Mouse (Mus musculus) gastrocnemius, postnatal 25 days (tissue): ENCODE data around the gene Pes1. TPM values are rescaled to one million over a fixed set of nuclear protein-coding genes. Genes with fewer than 3 reads are reported as not detected.
"Not testable (repeated sequence)": the region's sequence is repeated elsewhere in the genome, so short reads cannot be mapped to it uniquely, and the experiment has no call there.

Source experiments
- DNase-seq: peaks from one replicate; pipeline ENCODE4 v3.0.0; 2022
- long read RNA-seq, 2 experiments: library from polyadenylated mRNA; stranded (forward); transcript quantifications; one replicate each; pipeline ENCODE4 v2.0.0; 2021
- total RNA-seq, 2 experiments: library from RNA; stranded (reverse); gene quantifications; 1 replicate in 1 of 2; 2 replicates in 1 of 2; pipeline ENCODE4 v1.2.3; 2021

Pes1 gene
- 10 to 100 TPM; 24.3 to 31.2 TPM for total RNA-seq
- long read RNA-seq, experiment 1, transcript Pes1-201 (15 exons, 2,911 nt), result major isoform, 6 of 15 reads
- long read RNA-seq, experiment 1, partial matches to known transcripts, result 6 of 15 reads
- long read RNA-seq, experiment 1, other reads (novel, unspliced or antisense), result 3 of 15 reads
- long read RNA-seq, experiment 2, transcript Pes1-201 (15 exons, 2,911 nt), result major isoform, 16 of 17 reads
- long read RNA-seq, experiment 2, partial matches to known transcripts, result 1 of 17 reads
- long read RNA-seq, experiment 2, other reads (novel, unspliced or antisense), result 0 of 17 reads

DNA sequence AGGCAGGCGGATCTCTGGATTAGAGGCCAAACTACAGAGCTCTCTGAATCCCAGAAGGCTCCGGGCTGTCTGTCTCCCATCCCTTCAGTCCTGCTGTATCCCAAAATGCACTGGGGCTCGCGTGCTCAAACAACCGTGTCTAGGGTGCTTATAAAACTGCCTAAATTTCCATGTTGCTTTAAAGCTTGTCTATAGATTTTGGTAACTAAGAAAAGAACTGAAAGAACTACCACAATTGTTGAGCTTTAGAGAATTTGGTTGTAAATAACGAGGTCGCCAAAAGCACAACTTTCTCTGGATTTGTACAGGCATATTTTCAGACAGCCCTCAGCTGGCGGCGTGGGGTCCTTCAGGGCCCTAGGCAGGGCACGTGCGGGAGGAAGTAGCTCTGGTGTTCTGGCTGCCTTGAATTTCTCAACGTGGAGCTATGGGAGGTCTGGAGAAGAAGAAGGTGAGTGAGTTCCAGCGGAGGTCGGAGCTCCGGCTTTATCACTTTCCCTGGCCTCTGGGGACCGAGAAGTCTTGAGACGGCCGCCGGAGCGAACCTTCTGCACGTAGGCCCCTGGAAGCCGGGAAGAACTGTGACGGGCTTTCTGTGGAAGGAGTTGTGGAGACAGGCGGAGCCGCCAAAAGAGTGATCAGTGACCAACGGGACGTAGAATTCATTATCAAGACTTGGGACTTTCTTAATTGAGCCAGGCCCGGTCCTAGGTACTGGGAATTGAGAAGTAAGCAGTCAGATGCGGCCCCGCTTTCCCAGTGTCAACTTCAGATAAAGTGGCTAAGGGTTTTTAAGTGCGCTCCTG is at the start of gene Pes1:
Pes1 (plus strand) TSS at position 366 of the 806 bp plus-strand sequence.
- DNase-seq, result peak; percentile 71

DNA sequence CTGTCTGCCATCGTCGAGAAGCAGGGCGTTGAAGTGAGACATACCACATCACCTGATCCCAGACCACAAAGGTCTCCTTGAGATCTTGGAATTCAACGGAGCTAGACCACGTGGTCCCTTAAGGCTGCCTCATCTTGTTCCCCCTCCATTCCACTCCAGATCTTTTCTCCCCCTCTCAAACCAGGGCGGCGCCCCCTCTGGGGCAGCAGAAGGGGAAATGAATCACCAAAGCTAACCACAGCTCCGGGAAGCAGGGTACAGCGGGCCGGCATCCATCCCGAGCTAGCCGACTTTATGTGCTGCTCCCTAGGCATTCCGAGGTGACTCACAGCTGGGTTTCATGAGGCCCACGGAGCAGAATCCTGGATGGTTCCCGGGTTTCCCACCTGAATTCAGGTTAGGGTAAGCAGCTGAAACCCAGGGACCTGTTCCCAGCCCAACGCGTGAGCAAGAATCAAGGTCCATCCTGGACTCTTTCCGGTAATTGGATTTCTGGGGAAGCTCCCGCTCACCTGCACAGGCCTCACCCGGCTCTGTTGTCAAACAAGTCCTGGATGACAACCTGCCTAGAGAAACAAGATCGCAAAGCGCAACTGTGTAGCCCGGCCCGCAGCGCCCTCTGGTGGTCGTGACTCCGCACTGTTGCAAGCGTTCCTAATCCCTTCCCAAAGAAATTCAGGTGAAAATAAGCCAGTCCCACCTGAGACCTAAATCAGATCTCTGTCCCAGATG is 49.5 kb upstream of the Pes1 start, which contains the start of gene Slc35e4:
Slc35e4 (minus strand) TSS at position 556 of the 732 bp plus-strand sequence.
- DNase-seq, result peak; percentile 74

DNA sequence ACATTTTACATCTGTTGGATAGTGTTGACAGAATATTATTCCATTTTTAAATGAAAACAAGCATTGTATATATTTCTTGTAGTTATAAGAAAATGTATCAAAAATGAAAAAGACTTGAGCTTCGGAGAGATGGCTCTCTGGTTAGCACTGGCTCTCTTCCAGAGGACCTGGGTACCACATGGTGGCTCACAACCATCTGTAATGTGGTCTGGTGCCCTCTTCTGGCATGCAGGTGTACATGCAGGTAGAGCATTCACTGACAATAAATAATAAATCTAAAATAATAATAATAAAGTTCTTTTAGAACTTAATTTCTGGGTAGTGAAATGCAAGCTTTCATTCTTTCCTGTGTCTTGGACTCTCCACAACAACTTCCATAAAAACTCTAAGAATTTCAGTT is 45.0 kb upstream of the Pes1 start:
- no peak for DNase-seq

DNA sequence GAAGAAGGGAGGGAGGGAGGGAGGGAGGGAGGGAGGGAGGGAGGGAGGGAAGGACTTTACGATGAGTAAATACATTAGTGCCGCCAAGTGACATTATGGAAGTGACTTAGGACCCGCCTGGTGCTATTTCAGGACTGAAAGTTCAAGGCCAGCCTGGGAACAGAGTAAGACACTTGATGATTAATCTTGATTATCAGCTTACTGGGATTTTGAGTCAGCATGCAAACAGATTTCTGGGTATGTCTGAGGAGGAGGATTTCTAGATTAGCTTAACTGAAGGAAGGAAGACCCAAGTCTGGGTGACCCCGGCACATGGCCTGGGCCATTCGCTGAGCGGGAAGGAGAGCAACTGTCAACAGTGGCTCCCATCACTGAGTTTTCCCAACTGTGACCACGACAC is 43.3 kb upstream of the Pes1 start:
- no peak for DNase-seq

DNA sequence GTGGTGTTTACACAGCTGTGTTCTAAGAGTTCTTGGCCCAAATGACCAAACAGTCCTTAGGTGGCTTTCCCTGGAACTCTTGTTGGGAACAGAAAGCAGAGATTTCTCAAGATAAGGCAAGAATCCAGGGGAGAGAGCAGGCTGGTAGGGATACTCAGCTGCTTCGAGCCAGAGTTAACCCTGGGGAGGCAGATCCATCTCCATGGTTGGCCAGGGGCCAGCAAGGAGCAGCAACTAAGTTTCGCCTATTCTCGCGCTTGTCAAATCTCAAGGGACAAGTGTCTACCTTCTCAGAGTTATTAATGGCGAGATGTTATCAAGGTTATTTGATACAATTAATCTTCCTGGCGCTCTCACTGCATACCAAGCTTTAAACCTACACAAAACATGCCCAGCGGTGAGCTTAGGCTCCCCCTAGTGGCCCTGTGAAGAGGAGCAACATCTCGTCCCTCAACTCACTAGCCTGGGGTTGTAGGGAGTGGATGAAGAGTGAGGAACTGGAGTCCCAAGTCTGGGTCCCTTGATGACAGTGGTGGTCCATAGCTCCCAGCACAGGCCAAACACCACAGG is 42.4 kb upstream of the Pes1 start:
- no peak for DNase-seq

DNA sequence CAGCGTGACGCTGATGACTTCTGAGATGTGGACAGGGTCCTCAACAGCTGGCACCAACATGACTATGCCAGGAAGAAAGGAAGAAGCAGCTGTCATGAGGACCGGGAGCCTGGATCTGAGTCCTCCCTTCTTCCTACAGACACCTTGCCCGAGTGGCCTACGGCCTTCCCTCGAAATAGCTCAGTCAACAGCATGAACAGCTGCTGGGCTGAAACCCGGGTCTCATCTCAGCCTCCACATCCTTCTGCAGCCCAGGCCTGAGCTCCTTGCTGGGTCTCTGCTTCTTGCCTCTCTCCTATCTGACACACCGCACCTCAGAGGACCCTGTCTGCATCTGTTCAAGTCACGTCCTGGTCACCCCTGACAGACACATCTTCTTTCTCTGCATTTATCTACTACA is 41.7 kb upstream of the Pes1 start:
- no peak for DNase-seq

DNA sequence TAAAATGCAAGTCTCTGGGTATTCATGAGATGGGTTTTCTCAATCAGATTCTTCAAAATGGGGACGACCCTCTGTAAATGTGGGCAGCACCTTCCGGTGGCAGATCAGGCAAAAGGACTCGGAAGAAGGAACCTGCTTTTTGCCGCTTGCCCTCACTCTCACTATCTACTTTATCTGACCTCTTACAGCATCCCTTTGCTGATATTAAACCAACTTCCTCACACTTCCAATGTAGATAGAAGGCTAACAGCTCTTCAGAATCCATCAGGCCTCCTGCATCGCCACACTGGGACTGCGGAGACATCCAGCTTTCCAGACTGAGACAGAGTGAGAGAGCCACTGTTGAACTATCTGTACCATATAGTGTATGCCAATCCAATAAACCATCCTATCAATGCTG is 41.0 kb upstream of the Pes1 start:
- no peak for DNase-seq

DNA sequence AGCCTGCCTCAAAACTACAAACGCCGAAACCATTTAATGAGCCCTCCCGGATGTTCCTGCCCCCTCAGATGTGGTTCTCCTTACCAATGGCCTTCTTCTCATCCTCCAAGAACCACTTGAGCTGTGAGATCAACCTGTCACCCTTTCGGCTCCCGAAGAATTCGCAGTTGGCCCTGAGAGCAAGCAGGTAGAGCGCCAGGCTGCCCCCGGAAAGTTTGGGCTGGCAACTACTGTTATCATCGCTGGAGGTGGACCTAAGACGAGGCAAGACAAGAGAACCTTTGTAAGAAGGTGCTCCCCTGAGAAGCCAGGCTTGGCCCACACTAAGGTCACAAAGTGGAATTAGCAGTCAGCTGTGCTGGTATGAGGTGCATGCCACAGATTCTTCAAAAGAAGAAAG is 37.9 kb upstream of the Pes1 start:
- DNase-seq, result peak; percentile 4

DNA sequence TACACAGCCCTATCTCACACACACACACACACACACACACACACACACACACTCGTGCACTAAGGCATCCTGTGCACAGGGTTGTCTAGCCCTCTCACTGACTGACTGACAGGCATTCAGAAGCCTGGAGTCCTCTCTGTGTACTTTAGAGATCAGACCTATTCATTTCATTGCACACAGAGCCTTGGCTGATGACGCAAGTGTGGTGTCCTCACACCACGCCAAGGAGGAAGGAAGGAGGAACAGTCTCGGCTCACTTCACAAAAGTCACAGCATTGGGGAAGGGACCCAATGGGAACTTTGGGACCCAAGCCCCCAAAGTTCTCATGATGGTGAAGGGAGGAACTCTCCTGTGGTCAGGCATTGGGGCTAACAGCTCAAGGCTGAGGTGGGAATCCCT is 33.8 kb upstream of the Pes1 start:
- DNase-seq, result peak; percentile 3

DNA sequence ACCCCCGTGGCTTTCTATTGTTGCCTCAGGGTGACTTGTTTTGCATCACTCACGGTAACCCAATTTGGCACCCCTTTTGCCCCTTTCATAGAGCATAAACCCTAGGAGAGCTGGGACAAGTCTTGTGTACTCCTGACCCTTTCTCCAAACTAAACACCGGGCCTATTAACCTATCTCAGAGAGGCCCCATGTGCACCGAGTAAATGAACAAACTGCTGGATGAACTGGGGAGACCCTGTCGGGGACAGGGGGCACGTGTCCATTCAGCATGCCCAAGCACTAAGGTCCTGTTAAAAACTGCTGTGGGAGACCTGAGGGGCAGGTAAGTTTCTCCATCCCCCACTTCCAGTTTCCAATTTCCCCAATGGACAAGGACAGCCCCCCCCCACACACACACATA is 32.8 kb upstream of the Pes1 start:
- DNase-seq, result peak; percentile 1

DNA sequence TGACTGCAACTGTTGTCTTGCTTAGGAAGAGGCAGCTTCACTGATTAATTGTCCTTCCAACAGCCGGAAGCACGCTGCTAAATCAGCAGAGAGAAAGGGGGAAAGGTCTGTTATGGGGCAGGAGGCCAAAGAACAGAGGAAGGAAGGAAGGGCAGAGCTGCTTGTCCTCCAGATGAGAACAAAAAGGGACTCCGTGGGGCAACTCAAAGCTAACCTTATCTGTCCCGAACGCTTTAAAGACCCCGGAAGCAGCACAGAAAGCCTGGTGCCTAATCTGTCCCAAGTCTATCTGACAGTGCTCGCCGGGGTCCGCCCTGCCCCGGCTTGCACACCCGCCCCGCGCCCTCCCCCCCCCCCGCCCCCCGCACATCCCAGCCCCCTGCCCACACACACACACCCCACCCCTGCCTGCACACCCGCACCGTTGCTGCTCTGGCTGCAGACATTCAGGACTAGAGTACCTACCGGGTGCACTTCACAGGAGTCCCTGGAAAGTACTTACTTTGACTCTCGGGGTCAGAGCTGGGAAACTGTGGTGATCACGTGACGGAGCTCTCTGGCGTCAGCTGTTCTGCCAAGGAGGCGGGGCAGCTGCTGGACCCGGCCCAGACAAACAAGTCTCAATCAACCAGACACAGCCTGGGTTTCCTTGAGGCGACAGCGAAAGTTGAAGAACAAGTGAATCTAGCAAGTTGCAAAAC is 32.1 kb upstream of the Pes1 start, which contains the start of gene Tcn2:
Tcn2 (minus strand) TSS at position 649 of the 701 bp plus-strand sequence.
- peak; percentile 84 for DNase-seq

DNA sequence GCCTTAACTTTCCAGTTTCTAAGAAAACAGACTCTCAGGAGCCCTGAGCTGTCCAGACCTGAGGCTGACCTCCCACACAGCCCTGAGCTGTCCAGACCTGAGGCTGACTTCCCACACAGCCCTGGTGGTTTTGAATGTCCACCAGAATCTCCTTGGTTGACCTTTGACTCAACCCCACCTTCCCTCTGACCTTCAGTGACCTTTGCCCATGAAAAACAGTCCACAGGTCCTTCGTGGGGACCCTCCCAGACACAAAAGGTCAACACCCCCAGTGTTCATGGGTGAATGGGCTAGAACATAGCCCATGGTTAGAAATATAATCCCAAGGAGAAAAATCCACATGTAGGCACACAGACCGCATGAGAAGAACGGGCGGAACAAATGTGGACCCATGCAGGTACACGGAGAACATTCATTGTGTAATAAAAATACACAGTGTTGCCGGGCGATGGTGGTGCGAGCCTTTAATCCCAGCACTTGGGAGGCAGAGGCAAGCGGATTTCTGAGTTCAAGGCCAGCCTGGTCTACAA is 30.0 kb upstream of the Pes1 start:
- DNase-seq, result peak; percentile 2

DNA sequence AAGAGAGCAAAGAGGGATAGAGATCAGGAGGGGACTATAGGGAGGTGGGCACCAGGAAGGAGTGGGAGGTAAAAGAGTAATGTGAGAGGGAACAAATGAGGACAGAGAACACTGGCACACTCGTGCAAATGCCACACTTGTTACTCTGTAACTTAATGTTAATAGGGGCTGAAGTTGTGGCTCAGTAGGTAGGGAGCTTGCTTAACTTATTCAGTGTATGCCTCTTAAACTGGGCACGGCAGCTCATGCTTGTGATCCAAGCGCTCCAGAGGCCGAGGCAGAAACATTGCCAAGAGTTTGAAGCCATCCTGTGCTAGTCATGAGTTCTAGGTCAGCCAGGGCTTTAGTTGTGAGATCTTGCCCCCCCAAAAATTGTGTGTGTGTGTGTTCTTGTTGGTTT is 28.6 kb upstream of the Pes1 start:
- peak; percentile 1 for DNase-seq

DNA sequence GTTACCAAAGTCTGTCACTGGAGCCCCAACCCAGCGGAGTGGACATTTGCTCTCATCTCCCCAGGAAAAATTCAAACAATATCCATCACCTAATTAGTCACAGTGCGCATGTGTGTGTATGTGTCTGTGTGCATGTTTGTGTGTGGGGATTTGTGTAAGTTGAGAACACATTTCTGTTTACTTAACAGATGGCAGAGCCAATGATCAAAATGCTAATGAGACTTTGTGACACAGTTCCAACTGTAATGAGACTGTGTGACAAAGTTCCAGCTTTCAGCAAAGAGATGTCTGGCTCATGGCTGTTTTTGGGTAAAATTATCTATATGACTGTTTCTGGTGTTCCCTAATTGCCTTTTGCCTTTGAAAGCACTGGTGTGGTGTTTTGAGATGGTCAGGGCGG is 27.5 kb upstream of the Pes1 start:
- no peak for DNase-seq

DNA sequence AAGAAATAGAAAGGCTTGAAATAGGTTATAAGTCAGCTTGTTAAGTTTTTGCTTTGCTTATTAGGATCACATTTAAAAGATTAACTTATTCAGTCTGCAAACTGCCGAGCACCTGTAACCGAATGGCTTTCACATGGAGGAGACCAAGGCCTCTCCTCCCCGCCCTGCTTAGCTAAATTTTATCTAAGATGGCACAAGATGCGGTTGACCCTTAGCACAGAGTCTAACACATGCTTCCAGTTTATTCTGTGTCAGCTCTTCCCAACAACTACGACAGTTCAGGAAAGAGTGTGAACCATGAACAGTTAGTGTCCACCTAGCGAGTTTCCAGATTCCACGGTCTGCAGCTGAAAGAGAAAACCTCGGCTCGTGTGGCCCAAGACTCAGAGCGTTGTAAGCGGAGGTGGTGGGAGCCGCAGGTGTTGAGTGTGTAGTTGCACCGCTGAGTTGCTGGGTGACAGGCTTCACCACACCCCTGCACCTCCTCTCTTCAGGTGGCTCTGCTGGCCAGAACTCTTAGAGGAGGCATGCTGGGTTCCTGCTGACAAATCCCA is 26.4 kb upstream of the Pes1 start:
- DNase-seq, result peak; percentile 4

DNA sequence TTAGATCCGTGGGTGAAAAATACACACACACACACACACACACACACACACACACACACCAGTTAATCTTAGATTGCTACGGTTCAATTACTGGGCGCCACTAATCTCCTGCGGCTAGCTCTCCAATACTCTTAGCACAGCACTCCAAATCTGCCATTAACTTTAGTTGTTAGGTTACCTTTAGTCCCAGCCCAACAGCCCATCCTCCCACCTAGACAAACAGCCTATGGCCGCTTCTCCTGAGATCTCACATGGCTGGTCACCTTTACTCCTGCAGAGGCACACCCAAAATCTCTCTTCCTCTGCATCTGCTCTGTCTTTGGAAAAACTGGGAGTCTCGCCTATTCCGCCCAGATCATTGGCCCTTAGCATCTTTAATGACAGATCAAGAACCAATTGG is 22.4 kb upstream of the Pes1 start:
- DNase-seq, result no peak

DNA sequence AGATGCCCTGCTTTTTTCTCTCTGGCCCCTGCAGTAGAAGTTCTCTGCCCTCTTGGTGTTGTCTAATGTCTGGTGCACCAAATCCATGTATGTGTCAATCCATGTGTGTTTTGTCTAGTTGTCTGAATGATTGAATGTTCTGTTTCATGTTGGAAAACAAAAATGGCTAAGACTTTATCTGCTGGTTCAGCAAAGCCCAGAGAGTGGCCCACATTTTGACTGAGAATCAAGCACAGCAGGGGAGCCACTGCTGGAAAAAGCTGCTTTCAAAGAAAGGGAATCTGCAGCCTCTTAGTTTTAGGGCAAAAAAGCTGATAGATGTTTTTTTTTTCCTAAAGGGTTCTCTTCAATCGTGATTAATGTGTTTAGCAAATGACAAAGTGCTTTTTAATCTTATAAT is 17.4 kb upstream of the Pes1 start:
- no peak for DNase-seq

DNA sequence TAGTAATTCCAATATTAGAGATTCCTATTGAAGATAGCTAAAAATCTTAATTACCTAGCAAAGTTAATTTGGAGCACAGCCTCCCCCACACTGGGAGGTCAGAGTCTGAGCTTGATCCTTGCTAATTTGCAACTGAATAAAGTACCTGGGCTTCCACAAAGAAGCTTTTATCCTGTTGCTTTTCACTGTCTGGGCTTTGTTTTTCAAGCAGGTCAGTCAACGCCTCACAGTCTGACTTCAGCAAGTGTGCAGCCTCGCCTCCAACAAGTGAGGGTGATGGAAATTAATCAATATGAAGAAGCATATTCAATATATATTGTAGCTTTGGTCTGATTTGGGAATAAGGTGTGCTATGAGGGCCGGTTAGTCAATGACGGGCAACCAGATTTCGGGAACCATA is 8.9 kb upstream of the Pes1 start:
- DNase-seq, result not testable (repeated sequence)

DNA sequence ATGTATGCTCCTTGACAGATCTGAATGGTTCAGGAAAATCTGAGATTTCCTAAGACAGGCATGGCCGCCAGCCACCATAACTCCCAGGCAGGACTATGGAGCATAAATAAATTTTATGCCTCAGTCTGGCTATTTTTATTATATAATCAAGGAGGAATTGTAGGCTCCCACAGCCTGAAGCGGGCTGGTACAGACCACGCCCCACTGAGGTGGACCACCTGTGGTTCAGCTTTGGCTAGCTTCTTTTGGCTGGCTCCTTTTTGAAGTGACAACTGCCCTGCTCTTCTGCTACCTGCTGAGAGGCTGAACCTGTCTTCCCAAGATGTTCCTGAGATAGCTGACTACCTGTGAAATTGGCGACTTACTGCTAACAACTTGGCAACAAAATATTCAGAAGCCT is 8.4 kb upstream of the Pes1 start:
- not testable (repeated sequence) for DNase-seq

DNA sequence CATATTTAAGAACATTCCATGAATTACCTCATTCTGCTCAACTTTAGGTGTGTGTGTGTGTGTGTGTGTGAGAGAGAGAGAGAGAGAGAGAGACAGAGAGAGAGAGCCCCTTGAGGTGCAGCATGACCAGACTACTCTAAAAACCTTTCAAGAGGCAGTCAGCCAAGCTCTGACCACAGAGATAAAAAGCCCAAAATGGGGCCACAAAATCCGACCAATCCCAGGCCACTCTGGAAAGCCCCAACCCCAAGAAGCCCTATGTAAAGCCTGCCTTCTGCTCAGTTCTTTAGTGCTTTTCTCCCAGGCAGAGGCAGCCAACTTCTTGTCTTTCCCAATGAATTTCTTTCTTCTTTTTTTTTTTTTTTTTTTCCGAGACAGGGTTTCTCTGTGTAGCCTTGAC is 2.9 kb upstream of the Pes1 start:
- DNase-seq, result no peak

DNA sequence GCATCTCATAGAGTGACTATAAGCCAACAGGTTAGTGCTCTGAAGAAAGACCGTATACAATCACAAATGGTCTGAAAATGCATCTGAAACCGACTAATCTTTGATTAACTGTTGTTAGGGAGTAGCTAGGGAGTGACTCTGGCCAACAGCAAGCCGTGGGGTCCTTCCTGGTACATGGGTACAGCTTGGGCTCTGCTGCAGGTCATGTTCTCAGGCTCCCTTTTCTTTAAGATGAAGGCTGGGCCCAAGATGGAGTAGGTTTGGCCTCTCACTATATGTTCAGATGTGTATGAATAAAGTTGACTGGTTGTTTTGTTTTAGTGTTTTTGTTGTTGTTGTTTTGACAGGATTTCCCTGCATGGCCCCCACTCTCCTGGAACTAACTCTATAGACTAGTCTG is 2.0 kb upstream of the Pes1 start:
- DNase-seq, result peak; percentile 2
